In the genomic region with DNA sequence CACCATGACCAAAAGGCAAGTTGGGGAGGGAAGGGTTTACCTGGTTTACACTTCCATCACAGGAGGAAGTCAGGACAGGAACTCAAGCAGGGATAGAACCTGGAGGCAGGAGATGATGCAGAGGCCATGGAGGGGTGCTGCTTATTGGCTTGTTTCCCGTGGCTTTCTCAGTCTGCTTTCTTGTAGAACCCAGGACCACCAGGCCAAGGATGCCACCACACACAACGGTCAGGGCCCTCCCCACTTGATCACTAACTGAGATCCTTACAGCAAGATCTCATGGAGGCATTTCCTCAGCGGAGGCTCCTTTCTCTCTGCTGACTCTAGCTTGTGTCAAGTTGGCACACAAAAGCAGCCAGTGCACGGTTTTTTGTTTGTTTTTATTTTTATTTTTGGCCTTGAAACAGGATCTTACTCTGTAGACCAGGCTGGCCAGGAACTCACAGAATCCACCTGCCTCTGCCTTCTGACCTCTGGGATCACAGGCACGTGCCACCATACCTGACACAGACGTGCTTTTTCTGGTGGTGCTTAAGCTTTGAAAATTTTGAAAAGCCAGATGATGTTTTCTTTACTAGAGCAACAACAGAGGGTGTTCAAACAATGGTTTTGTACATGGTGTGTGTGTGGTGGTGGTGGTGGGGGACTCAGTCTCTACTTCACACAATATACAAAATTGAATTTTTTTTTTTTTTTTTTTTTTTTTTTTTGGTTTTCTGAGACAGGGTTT, we compare ENCODE assay signal across 7 mouse cellular contexts. TPM values are rescaled to one million over a fixed set of nuclear protein-coding genes. Genes with fewer than 3 reads are reported as not detected.
DNase-seq lines count a peak whose midpoint lies in the region; ATAC-seq and TF ChIP-seq lines count a peak whose summit lies in the region.

A gene (minus strand): TSS at position 375 of the 730 bp plus-strand sequence.

- H3K27me3 ChIP-seq in forebrain, embryonic 13.5 days: no peaks in the 10 kb centered on the region
- no peaks in the 10 kb centered on the region for H3K27me3 ChIP-seq in intestine, embryonic 15.5 days (replicated peaks)
- H3K27me3 ChIP-seq in midbrain, embryonic 14.5 days (ENCODE audit: control insufficient read depth, insufficient read depth, low read length): no peaks in the 10 kb centered on the region

- H3K4me2 ChIP-seq in forebrain, embryonic 13.5 days: peak within 1 kb of the TSS; percentile 76
- H3K4me2 ChIP-seq in intestine, embryonic 15.5 days (replicated peaks): peak within 1 kb of the TSS; percentile 94
- H3K4me2 ChIP-seq in midbrain, embryonic 14.5 days (ENCODE audit: low read length): peak within 1 kb of the TSS; percentile 64

- H3K36me3 ChIP-seq in forebrain, embryonic 13.5 days (ENCODE audit: poor library complexity, severe bottlenecking): peaks cover 10% of the 10 kb centered on the region
- H3K36me3 ChIP-seq in intestine, embryonic 15.5 days: no peaks in the 10 kb centered on the region
- H3K36me3 ChIP-seq in midbrain, embryonic 14.5 days (ENCODE audit: control insufficient read depth, insufficient read depth, low read length): peaks cover under 1% of the 10 kb centered on the region; the same call in 1 of the 2 replicates

- H3K9ac ChIP-seq in forebrain, embryonic 13.5 days: peak within 1 kb of the TSS; percentile 82
- peak within 1 kb of the TSS; percentile 76; the same call in 1 of the 2 replicates for H3K9ac ChIP-seq in intestine, embryonic 15.5 days
- H3K9ac ChIP-seq in midbrain, embryonic 14.5 days (replicated peaks; ENCODE audit: low read length): peak within 1 kb of the TSS; percentile 84

- peaks cover 44% of the 10 kb centered on the region for H3K4me1 ChIP-seq in forebrain, embryonic 13.5 days
- peaks cover 17% of the 10 kb centered on the region for H3K4me1 ChIP-seq in intestine, embryonic 15.5 days (replicated peaks)
- H3K4me1 ChIP-seq in midbrain, embryonic 14.5 days (ENCODE audit: control insufficient read depth, insufficient read depth, low read length): peaks cover 27% of the 10 kb centered on the region

- H3K4me3 ChIP-seq in left cerebral cortex, adult 2 months: peak within 1 kb of the TSS; percentile 79
- peak within 1 kb of the TSS; percentile 66 for H3K4me3 ChIP-seq in forebrain, embryonic 13.5 days
- H3K4me3 ChIP-seq in intestine, embryonic 15.5 days (replicated peaks): peak within 1 kb of the TSS; percentile 65
- H3K4me3 ChIP-seq in midbrain, embryonic 14.5 days (replicated peaks; ENCODE audit: low read depth, low read length): peak within 1 kb of the TSS; percentile 68

- intact Hi-C loops in left cerebral cortex, adult 2 months (cut with DNase I): no loop called here

- H3K27ac ChIP-seq in left cerebral cortex, adult 2 months: peak within 1 kb of the TSS; percentile 93; the same call in 1 of the 2 replicates
- peak within 1 kb of the TSS; percentile 91 for H3K27ac ChIP-seq in forebrain, embryonic 13.5 days
- peak within 1 kb of the TSS; percentile 71 for H3K27ac ChIP-seq in intestine, embryonic 15.5 days
- peak within 1 kb of the TSS; percentile 91 for H3K27ac ChIP-seq in midbrain, embryonic 14.5 days (replicated peaks; ENCODE audit: low read depth, low read length)

- no peak for TF ChIP-seq CTCF in left cerebral cortex, adult 2 months (IDR thresholded peaks at IDR 0.05)

- ATAC-seq in forebrain, embryonic 13.5 days: no peak
- ATAC-seq in intestine, embryonic 15.5 days: no peak
- ATAC-seq in midbrain, embryonic 14.5 days (ENCODE audit: low FRiP score, low TSS enrichment): no peak

- no peak for DNase-seq in left cerebral cortex, adult 2 months (ENCODE audit: extremely low spot score in 1 of 2, low spot score in 2 of 2)
- DNase-seq in left cerebral cortex, adult 11 months (ENCODE audit: low spot score): no peak
- no peak for DNase-seq in midbrain, embryonic 14.5 days
- DNase-seq in thymus, postnatal 4 days: no peak
- no peak for DNase-seq in kidney, postnatal 4 days

- no peaks in the 10 kb centered on the region for H3K9me3 ChIP-seq in forebrain, embryonic 13.5 days (replicated peaks)
- H3K9me3 ChIP-seq in intestine, embryonic 15.5 days: no peaks in the 10 kb centered on the region
- no peaks in the 10 kb centered on the region for H3K9me3 ChIP-seq in midbrain, embryonic 14.5 days (ENCODE audit: control insufficient read depth, low read length)

- WGBS in forebrain, embryonic 13.5 days: 64% methylated on average over 6 of the region's 6 CpGs
- 76% methylated on average over 6 of the region's 6 CpGs for WGBS in intestine, embryonic 15.5 days
- WGBS in midbrain, embryonic 14.5 days: 77% methylated on average over 6 of the region's 6 CpGs

RNA-seq across cellular contexts. Expression of the gene that starts here (rescaled TPM):
- total RNA-seq in left cerebral cortex, adult 2 months (2021): 10 to 100 TPM; 94.6 to 98.8 TPM
- polyA plus RNA-seq in forebrain, embryonic 13.5 days (2015; fragmentation: Nextera tagmentation; extraction: Ambion mirVana): 40.8 and 41.0 TPM in 2 replicates
- 7.6 and 7.9 TPM in 2 replicates for polyA plus RNA-seq in intestine, embryonic 15.5 days (2015; fragmentation: Nextera tagmentation; extraction: Ambion mirVana)
- polyA plus RNA-seq in midbrain, embryonic 14.5 days (2014; fragmentation: Nextera tagmentation; extraction: Ambion mirVana): 45.4 and 54.2 TPM in 2 replicates
